Mouse (Mus musculus) brain, embryonic 18.5 days (tissue): ENCODE measurements at regions not wholly inside any gene's neighbourhood (a gene's known extent, or its start where the extent isn't known, plus 50 kb on each side); places are given as distances from the start of the nearest gene placed in this dataset.

ENCODE experiments used
- DNase-seq: peaks from one replicate; pipeline ENCODE4 v3.0.0-alpha.2; 2012; ENCODE audit warnings: low read depth, low spot score

DNA sequence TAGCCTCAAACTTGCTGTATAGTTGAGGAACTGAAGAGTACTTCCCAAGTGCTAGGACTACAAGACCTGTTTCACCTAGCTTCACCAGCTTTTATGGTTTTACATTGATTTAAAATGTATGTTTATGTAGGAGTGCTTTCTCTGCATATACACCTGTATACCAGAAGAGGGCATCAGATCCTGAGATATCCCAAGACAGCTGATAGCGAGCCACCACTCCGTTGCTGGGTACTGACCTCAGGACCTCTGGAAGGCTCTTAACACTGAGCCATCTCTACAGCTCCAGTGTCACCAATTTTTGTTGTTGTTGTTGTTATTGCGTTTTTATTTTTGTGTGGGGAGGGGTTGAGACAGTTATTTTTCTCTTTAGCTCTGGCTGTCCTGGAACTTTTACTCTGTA lies 55.9 kb upstream of the Ddx3x start:
- DNase-seq: no peak

GRCm38 (mm10) chrX:13226429-13226828 lies 54.3 kb upstream of the Ddx3x start:
- DNase-seq: no peak

- no peak for DNase-seq
Observed at GRCm38 (mm10) chrX:13229891-13230614, 50.7 kb upstream of the Ddx3x start.

DNA sequence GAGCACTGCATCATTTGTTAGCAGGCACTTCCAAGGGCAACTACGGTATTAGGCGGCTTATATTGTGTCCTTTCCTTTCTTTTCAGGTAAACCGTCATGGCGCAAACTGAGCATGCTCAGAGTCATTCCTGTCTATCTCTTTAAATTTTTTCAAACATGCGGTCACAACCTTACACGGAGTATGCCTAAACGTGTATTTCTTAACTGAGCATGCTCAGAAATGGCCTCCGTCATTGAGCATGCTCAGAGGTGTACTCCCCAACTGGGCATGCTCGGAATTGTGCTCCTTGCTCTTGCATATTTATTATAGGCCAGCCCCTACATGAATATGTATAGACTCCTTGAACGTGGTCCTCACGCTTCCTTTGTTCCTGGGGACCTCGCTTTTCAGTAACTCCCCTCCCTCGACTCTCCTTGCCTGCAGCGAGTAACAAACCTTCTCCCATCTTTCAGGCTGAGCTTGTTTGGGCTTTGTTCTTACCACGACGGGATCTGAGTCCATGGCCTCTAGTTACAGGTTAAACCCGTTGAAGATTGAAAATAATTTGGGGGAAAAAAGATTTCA lies 50.1 kb upstream of the Ddx3x start:
- peak; percentile 92 for DNase-seq
